Mouse (Mus musculus) MEL (cell line): ENCODE results near the gene Dmkn.

Source experiments
- CTCF ChIP-seq, 3 experiments: IDR thresholded peaks in 2 of 3; conservative IDR thresholded peaks in 1 of 3; 2 replicates each; pipeline ENCODE4 v1.5.1; 2011 to 2012; ENCODE audit warnings: low read length in 3 of 3, low read depth in 2 of 3, mild to moderate bottlenecking in 2 of 3, improper control_type of control experiment in 1 of 3, inconsistent platforms in 1 of 3, mixed read lengths in 1 of 3, moderate library complexity in 1 of 3; ENCODE audit not compliant: control insufficient read depth in 1 of 3, insufficient read depth in 1 of 3, poor library complexity in 1 of 3, severe bottlenecking in 1 of 3
- MYB ChIP-seq: IDR thresholded peaks from 2 replicates; pipeline ENCODE4 v1.6.1; 2011; ENCODE audit warnings: mild to moderate bottlenecking, low read depth, low read length, improper control_type of control experiment

- TF ChIP-seq CTCF (IDR thresholded peaks at IDR 0.05 in 2 of 3, conservative IDR thresholded peaks at IDR 0.05 in 1 of 3; ENCODE audit: control insufficient read depth in 1 of 3, insufficient read depth in 1 of 3, low read depth in 2 of 3, low read length in 3 of 3, poor library complexity in 1 of 3, severe bottlenecking in 1 of 3), result no peak
- no peak for TF ChIP-seq MYB
Observed at GRCm38 (mm10) chr7:30812291-30812807, 48.8 kb downstream of the Dmkn start.
